Mouse (Mus musculus): ENCODE results near the gene Gm28374. TPM values are rescaled to one million over a fixed set of nuclear protein-coding genes. Genes with fewer than 3 reads are reported as not detected.
A peak's percentile ranks its signal among the peaks of the same experiment; 100 is the strongest.

Gm28374 gene
- polyA plus RNA-seq, 1 experiment from 2014 or later = 1.4 TPM

GRCm38 (mm10) chr19:6071261-6071660 is 10.8 kb downstream of the Gm28374 start:
- H3K27ac ChIP-seq (ENCODE audit: low read length) = no peak overlapping the region
- WGBS = 92% methylated on average over 19 of the region's 19 CpGs
- H3K27me3 ChIP-seq (ENCODE audit: control insufficient read depth, insufficient read depth, low read depth, low read length) = no peaks in the 10 kb centered on the region
- H3K4me3 ChIP-seq (ENCODE audit: low read length) = no peak overlapping the region
- H3K9me3 ChIP-seq (ENCODE audit: control insufficient read depth, low read length) = no peaks in the 10 kb centered on the region
- no peak overlapping the region for H3K9ac ChIP-seq (ENCODE audit: low read length)
- ATAC-seq (ENCODE audit: low read depth) = no peak
- H3K36me3 ChIP-seq (ENCODE audit: control insufficient read depth, insufficient read depth, low read length) = peaks cover 24% of the 10 kb centered on the region
- no peak overlapping the region for H3K4me2 ChIP-seq (ENCODE audit: low read depth, low read length)
- H3K4me1 ChIP-seq (replicated peaks; ENCODE audit: control insufficient read depth, insufficient read depth, low read length) = peaks cover 20% of the 10 kb centered on the region

GRCm38 (mm10) chr19:6070571-6071250 is 11.3 kb downstream of the Gm28374 start:
- H3K36me3 ChIP-seq (ENCODE audit: control insufficient read depth, insufficient read depth, low read length) = peaks cover 24% of the 10 kb centered on the region
- WGBS = 86% methylated on average over 31 of the region's 31 CpGs
- H3K9ac ChIP-seq (ENCODE audit: low read length) = no peak overlapping the region
- no peak overlapping the region for H3K27ac ChIP-seq (ENCODE audit: low read length)
- peaks cover 16% of the 10 kb centered on the region for H3K4me1 ChIP-seq (replicated peaks; ENCODE audit: control insufficient read depth, insufficient read depth, low read length)
- no peaks in the 10 kb centered on the region for H3K27me3 ChIP-seq (ENCODE audit: control insufficient read depth, insufficient read depth, low read depth, low read length)
- no peaks in the 10 kb centered on the region for H3K9me3 ChIP-seq (ENCODE audit: control insufficient read depth, low read length)
- H3K4me3 ChIP-seq (ENCODE audit: low read length) = no peak overlapping the region
- no peak overlapping the region for H3K4me2 ChIP-seq (ENCODE audit: low read depth, low read length)
- ATAC-seq (ENCODE audit: low read depth) = no peak

GRCm38 (mm10) chr19:6069851-6070250 is 12.2 kb downstream of the Gm28374 start:
- no peak for ATAC-seq (ENCODE audit: low read depth)
- Histone ChIP-seq H3K4me2 (ENCODE audit: low read depth, low read length) (no peak overlapping the region), H3K36me3 (ENCODE audit: control insufficient read depth, insufficient read depth, low read length) (peaks cover 21% of the 10 kb centered on the region), H3K9ac (ENCODE audit: low read length) (no peak overlapping the region), H3K4me3 (ENCODE audit: low read length) (no peak overlapping the region), H3K9me3 (ENCODE audit: control insufficient read depth, low read length) (no peaks in the 10 kb centered on the region), H3K27ac (ENCODE audit: low read length) (no peak overlapping the region), H3K27me3 (ENCODE audit: control insufficient read depth, insufficient read depth, low read depth, low read length) (no peaks in the 10 kb centered on the region), H3K4me1 (replicated peaks; ENCODE audit: control insufficient read depth, insufficient read depth, low read length) (peaks cover 16% of the 10 kb centered on the region)
- WGBS = 83% methylated on average over 10 of the region's 10 CpGs

GRCm38 (mm10) chr19:6068951-6069350 is 13.1 kb downstream of the Gm28374 start:
- Histone ChIP-seq H3K36me3 (ENCODE audit: control insufficient read depth, insufficient read depth, low read length) (peaks cover 19% of the 10 kb centered on the region), H3K9me3 (ENCODE audit: control insufficient read depth, low read length) (no peaks in the 10 kb centered on the region), H3K27ac (ENCODE audit: low read length) (no peak overlapping the region), H3K27me3 (ENCODE audit: control insufficient read depth, insufficient read depth, low read depth, low read length) (no peaks in the 10 kb centered on the region), H3K4me3 (ENCODE audit: low read length) (no peak overlapping the region), H3K9ac (ENCODE audit: low read length) (no peak overlapping the region), H3K4me1 (replicated peaks; ENCODE audit: control insufficient read depth, insufficient read depth, low read length) (peaks cover 16% of the 10 kb centered on the region), H3K4me2 (ENCODE audit: low read depth, low read length) (no peak overlapping the region)
- WGBS = 68% methylated on average over 4 of the region's 4 CpGs
- no peak for ATAC-seq (ENCODE audit: low read depth)

- H3K4me3 ChIP-seq (ENCODE audit: low read length) = peak within 1 kb of the TSS; percentile 49
- no peaks in the 10 kb centered on the region for H3K27me3 ChIP-seq (ENCODE audit: control insufficient read depth, insufficient read depth, low read depth, low read length)
- WGBS = 9% methylated on average over 33 of the region's 33 CpGs
- H3K9me3 ChIP-seq (ENCODE audit: control insufficient read depth, low read length) = no peaks in the 10 kb centered on the region
- H3K9ac ChIP-seq (ENCODE audit: low read length) = peak within 1 kb of the TSS; percentile 64
- ATAC-seq (ENCODE audit: low read depth) = peak; percentile 96
- H3K4me2 ChIP-seq (ENCODE audit: low read depth, low read length) = peak within 1 kb of the TSS; percentile 93
- peaks cover 17% of the 10 kb centered on the region for H3K4me1 ChIP-seq (replicated peaks; ENCODE audit: control insufficient read depth, insufficient read depth, low read length)
- H3K27ac ChIP-seq (ENCODE audit: low read length) = peak within 1 kb of the TSS; percentile 54
- peaks cover 18% of the 10 kb centered on the region for H3K36me3 ChIP-seq (ENCODE audit: control insufficient read depth, insufficient read depth, low read length)
Measured at GRCm38 (mm10) chr19:6067724-6068415, 14.2 kb downstream of the Gm28374 start, which contains the start of gene Tm7sf2. Gene Tm7sf2, minus strand, starts transcription at chr19:6068373.

- peak overlapping the region; percentile 64 for H3K9ac ChIP-seq (ENCODE audit: low read length)
- no peaks in the 10 kb centered on the region for H3K27me3 ChIP-seq (ENCODE audit: control insufficient read depth, insufficient read depth, low read depth, low read length)
- peak overlapping the region; percentile 49 for H3K4me3 ChIP-seq (ENCODE audit: low read length)
- peaks cover 15% of the 10 kb centered on the region for H3K36me3 ChIP-seq (ENCODE audit: control insufficient read depth, insufficient read depth, low read length)
- peak overlapping the region; percentile 41 for H3K27ac ChIP-seq (ENCODE audit: low read length)
- H3K4me1 ChIP-seq (replicated peaks; ENCODE audit: control insufficient read depth, insufficient read depth, low read length) = peaks cover 24% of the 10 kb centered on the region
- peak; percentile 53 for ATAC-seq (ENCODE audit: low read depth)
- peak overlapping the region; percentile 93 for H3K4me2 ChIP-seq (ENCODE audit: low read depth, low read length)
- no peaks in the 10 kb centered on the region for H3K9me3 ChIP-seq (ENCODE audit: control insufficient read depth, low read length)
- WGBS = under 1% methylated on average over 30 of the region's 30 CpGs
Measured at GRCm38 (mm10) chr19:6067011-6067723, 14.9 kb downstream of the Gm28374 start.

GRCm38 (mm10) chr19:6066571-6066970 is 15.5 kb downstream of the Gm28374 start:
- Histone ChIP-seq H3K9ac (ENCODE audit: low read length) (peak overlapping the region; percentile 64), H3K9me3 (ENCODE audit: control insufficient read depth, low read length) (no peaks in the 10 kb centered on the region), H3K27ac (ENCODE audit: low read length) (no peak overlapping the region), H3K36me3 (ENCODE audit: control insufficient read depth, insufficient read depth, low read length) (peaks cover 15% of the 10 kb centered on the region), H3K4me1 (replicated peaks; ENCODE audit: control insufficient read depth, insufficient read depth, low read length) (peaks cover 27% of the 10 kb centered on the region), H3K4me3 (ENCODE audit: low read length) (peak overlapping the region; percentile 49), H3K27me3 (ENCODE audit: control insufficient read depth, insufficient read depth, low read depth, low read length) (no peaks in the 10 kb centered on the region), H3K4me2 (ENCODE audit: low read depth, low read length) (peak overlapping the region; percentile 93)
- 29% methylated on average over 5 of the region's 5 CpGs for WGBS
- ATAC-seq (ENCODE audit: low read depth) = no peak

GRCm38 (mm10) chr19:6063081-6063480 is 19.0 kb downstream of the Gm28374 start:
- no peak overlapping the region for H3K4me3 ChIP-seq (ENCODE audit: low read length)

GRCm38 (mm10) chr19:6062418-6062817 is 19.6 kb downstream of the Gm28374 start:
- Histone ChIP-seq H3K27me3 (ENCODE audit: control insufficient read depth, insufficient read depth, low read depth, low read length) (no peaks in the 10 kb centered on the region), H3K36me3 (ENCODE audit: control insufficient read depth, insufficient read depth, low read length) (0 out of 2 replicates have a peak, but pooled peaks cover 9% of the 10 kb centered on the region), H3K4me1 (replicated peaks; ENCODE audit: control insufficient read depth, insufficient read depth, low read length) (peaks cover 27% of the 10 kb centered on the region), H3K9ac (ENCODE audit: low read length) (peak overlapping the region; percentile 93), H3K4me2 (ENCODE audit: low read depth, low read length) (peak overlapping the region; percentile 83), H3K4me3 (ENCODE audit: low read length) (peak overlapping the region; percentile 89), H3K9me3 (ENCODE audit: control insufficient read depth, low read length) (no peaks in the 10 kb centered on the region), H3K27ac (ENCODE audit: low read length) (no peak overlapping the region)
- WGBS = 41% methylated on average over 5 of the region's 5 CpGs
- ATAC-seq (ENCODE audit: low read depth) = no peak

More at GRCm38 (mm10) chr19:6063081-6063480, 19.0 kb downstream of the Gm28374 start:
- no peaks in the 10 kb centered on the region for H3K9me3 ChIP-seq (ENCODE audit: control insufficient read depth, low read length)
- no peak overlapping the region for H3K9ac ChIP-seq (ENCODE audit: low read length)
- peaks cover 31% of the 10 kb centered on the region for H3K4me1 ChIP-seq (replicated peaks; ENCODE audit: control insufficient read depth, insufficient read depth, low read length)
- no peak for ATAC-seq (ENCODE audit: low read depth)
- H3K27ac ChIP-seq (ENCODE audit: low read length) = no peak overlapping the region
- 0 out of 2 replicates have a peak, but pooled peaks cover 9% of the 10 kb centered on the region for H3K36me3 ChIP-seq (ENCODE audit: control insufficient read depth, insufficient read depth, low read length)
- 93% methylated on average over 6 of the region's 6 CpGs for WGBS
- no peaks in the 10 kb centered on the region for H3K27me3 ChIP-seq (ENCODE audit: control insufficient read depth, insufficient read depth, low read depth, low read length)
- H3K4me2 ChIP-seq (ENCODE audit: low read depth, low read length) = no peak overlapping the region

Data from lung, embryonic 16.5 days (tissue).